Mouse (Mus musculus) liver, adult (tissue): ENCODE data around the gene Exosc2.

Experiments used
- GATA4 ChIP-seq: IDR thresholded peaks from 2 replicates; pipeline ENCODE4 v1.6.1; 2014; ENCODE audit warnings: mild to moderate bottlenecking, low read length; ENCODE audit not compliant: insufficient replicate concordance

Exosc2 gene

DNA sequence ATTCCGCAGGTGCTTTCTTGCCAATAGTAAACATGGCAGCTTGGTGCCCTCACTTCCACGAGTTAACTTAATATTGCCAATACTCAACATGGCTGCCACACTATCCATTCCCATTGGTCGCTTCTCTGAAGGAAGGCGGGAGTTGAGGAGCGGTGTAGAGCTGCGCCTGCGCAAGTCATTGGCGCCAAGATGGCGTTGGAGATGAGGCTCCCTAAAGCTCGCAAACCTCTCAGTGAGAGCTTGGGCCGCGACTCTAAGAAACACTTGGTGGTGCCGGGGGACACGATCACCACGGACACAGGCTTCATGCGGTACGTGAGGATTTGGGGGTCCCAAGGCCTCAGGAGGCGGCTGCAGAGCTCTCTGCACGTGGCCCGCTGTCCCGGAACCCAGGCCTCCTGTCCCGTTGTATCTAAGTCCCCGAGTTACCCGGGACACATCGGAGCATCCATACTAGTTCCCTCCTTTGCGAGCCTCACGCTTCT is at the start of gene Exosc2:
Gene Exosc2, plus strand, starts transcription at position 165 of the 485 bp plus-strand sequence.
- no peak; the same call in 1 of the 2 replicates for TF ChIP-seq GATA4

DNA sequence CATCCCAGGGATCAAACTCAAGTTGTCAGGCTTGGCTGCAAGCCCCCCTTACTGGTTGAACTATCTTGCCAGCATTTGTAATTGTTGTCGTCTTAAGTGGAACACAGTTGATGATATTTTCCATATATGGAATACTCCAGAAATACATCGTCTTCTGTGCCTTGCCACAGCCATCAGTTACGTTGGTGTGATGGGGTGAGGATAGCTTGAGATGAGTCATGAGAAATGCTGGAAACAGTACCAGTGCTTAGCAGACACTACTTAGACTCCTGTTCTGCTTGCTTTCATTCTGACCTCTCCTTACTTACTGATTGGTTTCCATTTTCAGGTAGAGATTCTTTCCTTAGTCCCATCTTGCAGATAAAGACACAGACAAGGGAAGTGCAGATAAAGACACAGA is 37.0 kb upstream of the Exosc2 start:
- TF ChIP-seq GATA4: no peak

DNA sequence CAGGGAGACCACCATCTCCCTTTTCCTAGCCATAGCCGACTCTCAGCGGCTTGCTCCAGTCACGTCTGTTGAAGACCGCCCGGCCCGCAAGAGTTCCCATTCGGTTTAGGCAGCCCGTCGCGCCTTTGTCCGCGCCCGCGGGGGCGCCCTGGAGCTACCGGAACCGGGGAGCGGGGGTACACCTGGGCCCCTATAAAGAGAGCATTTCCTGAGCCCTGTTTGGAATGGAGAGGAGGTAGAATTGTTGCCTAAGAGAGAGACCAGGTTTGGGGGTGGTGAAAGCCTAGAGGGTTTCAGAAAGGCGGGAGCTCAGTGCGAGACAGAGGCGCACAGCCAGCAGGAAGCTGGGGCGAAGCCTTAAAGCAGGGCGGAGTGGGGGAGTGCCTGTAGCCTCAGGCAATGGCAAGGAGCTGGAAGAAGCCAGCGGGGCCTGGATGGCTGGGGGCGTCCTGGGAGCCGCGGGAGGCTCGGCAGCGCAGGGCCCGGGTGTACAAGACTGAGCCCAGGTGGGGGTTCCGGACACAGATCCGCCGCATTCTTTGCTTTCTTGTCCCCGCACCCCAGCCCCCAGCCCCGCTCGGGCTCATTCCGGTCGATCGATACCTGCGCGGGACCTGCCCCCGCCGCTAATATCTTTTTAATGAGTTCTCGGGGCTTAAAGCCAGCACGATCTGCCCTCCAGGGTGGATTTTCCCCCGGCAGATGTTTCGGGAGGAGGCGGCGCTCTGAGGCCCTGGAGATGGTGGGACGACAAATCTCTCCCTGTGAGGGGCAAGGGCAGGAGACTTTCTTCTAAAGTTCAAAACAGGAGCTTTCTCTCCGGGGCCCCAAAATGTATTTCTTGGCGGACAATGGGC is 35.0 kb upstream of the Exosc2 start:
- TF ChIP-seq GATA4: no peak

DNA sequence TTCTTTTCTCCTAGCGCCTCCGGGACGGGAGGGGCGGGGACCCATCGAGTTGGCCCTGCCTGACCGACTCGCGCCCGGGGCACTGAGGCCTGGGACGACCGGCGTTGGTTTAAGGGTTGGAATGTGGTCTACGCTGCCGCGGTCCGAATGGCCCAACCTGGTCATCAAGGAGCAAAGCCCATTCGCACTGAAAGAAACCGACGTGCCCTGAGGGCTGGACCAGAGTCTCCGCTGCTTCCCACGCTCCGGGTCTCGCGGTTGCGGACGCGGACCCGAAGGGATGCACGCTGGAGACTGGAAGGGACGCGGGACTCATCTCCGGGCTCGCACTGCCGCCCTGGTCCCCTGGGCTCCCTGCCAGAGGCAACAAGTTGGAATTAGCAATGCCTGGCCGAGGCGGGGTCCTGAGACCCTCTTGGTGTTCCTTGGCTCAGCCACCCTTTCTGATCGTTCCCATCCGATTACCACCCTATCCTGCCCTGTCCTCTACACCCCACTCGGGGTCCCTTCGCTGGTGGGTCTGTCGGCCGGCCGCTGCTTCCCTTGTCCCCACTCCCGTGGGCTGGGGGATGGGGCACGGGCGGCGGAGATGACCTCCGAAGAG is 34.3 kb upstream of the Exosc2 start:
- no peak for TF ChIP-seq GATA4

DNA sequence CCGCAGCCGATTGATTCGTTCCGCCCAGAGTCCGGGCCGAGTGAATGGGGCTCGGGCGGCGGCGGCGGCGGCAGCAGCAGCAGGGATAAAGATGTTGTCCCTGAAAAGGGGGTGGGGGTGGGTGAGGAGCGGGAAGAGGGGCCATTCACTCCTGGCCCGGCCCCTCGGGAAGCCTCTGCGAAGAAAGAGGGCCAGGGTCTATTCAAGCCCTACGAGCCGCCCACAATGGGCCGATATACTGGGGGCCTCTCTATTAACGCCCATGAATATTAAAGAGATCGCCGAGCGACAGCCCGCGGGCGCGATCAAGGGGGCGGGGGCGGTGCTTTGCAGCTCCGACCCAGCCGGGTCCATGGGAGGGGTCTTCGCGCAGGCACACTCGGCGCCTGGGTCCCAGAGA is 33.8 kb upstream of the Exosc2 start:
- TF ChIP-seq GATA4: no peak

GRCm38 (mm10) chr2:31637311-31637710 is 33.2 kb upstream of the Exosc2 start:
- TF ChIP-seq GATA4: no peak

GRCm38 (mm10) chr2:31637807-31638206 is 32.7 kb upstream of the Exosc2 start:
- no peak for TF ChIP-seq GATA4

DNA sequence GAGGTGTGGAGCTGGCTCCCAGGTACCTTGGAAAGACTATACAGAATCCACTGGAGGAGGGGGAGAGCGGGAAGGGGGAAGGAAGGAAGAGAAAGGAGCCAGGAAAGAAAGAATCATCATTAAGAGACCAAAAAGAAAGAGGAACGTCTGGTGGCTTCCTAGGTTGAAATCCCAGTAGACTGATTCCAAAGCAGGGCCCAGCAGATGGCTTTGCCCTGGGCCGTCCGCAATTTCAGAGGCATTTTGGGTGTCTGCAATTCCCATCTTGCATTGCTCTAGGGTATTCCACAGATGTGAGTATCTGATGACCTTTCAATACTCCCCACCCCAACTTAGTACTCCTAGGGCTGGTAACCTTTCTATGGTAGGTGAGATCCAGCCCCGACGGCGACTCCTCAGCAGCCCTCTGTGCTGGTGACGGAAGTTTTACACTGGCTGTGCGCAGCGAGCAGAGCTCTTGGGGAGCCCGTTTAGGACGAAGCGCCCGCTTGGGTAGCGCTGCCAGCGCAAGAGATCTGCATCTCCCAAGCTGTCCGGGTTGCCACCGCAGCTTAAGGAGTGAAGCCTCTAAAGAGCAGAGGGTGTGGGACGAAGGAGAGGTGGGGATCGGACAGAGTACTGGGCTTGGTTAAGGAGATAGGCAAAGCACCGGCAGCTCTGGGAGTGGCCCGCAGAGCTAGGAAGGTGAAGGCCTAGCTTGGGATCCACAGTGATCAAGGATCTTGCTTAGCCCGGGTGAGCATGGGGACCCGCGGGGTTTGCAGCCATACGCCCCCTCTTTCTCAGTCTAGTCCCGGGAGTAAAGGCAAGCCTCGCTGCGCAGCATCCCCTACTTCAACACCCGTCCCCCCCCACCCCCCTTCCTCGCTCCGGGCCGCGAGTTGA is 31.7 kb upstream of the Exosc2 start:
- no peak for TF ChIP-seq GATA4

GRCm38 (mm10) chr2:31639466-31639760 is 31.1 kb upstream of the Exosc2 start:
- TF ChIP-seq GATA4: no peak

GRCm38 (mm10) chr2:31639901-31640608 is 30.5 kb upstream of the Exosc2 start, which contains the start of gene Prdm12:
Gene Prdm12 (plus strand): TSS chr2:31640037.
- no peak for TF ChIP-seq GATA4

GRCm38 (mm10) chr2:31640609-31641507 is 29.7 kb upstream of the Exosc2 start:
- no peak for TF ChIP-seq GATA4

GRCm38 (mm10) chr2:31641508-31641830 is 29.0 kb upstream of the Exosc2 start:
- TF ChIP-seq GATA4: no peak

- TF ChIP-seq GATA4: no peak
These were observed 28.6 kb upstream of the Exosc2 start for GRCm38 (mm10) chr2:31641929-31642328.

DNA sequence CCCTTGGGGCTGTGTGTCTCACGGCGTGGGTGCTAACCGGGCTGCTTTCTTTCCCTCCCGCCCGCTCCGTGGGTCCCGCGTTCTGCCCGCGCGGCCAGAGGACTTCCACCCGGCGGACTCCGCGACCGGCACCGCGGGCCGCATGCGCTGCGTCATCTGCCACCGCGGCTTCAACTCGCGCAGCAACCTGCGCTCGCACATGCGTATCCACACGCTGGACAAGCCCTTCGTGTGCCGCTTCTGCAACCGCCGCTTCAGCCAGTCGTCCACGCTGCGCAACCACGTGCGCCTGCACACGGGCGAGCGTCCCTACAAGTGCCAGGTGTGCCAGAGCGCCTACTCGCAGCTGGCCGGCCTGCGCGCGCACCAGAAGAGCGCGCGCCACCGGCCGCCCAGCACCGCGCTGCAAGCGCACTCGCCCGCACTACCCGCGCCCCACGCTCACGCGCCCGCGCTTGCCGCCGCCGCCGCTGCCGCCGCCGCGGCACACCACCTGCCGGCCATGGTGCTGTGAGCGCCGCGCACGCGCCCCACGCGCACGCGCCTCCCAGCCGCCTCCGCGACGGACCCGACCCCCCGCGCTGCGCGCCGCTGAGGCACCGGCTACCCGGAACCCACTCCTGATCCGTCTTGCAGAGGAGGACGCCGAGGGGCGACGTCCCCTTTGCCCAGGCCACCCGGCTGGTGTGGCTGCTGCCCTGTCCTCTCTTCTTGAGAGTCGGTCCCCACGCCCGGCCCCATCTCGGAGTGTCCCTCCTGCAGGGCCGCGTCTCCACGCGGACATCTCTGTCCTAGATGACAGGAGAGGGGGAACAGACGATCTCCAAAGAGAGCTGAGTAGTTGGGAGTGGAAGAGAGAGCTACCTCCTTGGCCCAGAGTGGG is 16.3 kb upstream of the Exosc2 start:
- TF ChIP-seq GATA4: no peak
